Mouse (Mus musculus) liver, postnatal 0 days (tissue): Measurements from ENCODE around the gene Usp45. TPM values are rescaled to one million over a fixed set of nuclear protein-coding genes. Genes with fewer than 3 reads are reported as not detected.

Experiments
- ATAC-seq: fragments of 200-750 bp; cut with Nextera tagmentation; 2 replicates; pipeline ENCODE4 v1.8.0; 2017; ENCODE audit warnings: mild to moderate bottlenecking, moderate library complexity
- DNase-seq: peaks from one replicate; pipeline ENCODE4 v3.0.0-alpha.2; 2016
- H3K27ac ChIP-seq: fragments of 300-500 bp; sonication (generic); 2 replicates; pipeline ENCODE4 v1.5.1; 2014; ENCODE audit warnings: antibody characterized with exemption, moderate library complexity, mild to moderate bottlenecking, low read depth
- H3K27me3 ChIP-seq: fragments of 300-500 bp; sonication (generic); 2 replicates; pipeline ENCODE4 v1.6.1; 2014; ENCODE audit warnings: low read length, control low read depth, mixed read lengths; ENCODE audit not compliant: insufficient read depth
- H3K36me3 ChIP-seq: fragments of 300-500 bp; sonication (generic); replicated peaks from 2 replicates; pipeline ENCODE4 v1.6.1; 2014; ENCODE audit warnings: mild to moderate bottlenecking, control low read depth, low read length, moderate library complexity, mixed read lengths; ENCODE audit not compliant: insufficient read depth
- H3K4me1 ChIP-seq: fragments of 300-500 bp; sonication (generic); 2 replicates; pipeline ENCODE4 v1.6.1; 2014; ENCODE audit warnings: antibody characterized with exemption, mild to moderate bottlenecking, control low read depth; ENCODE audit not compliant: insufficient read depth
- H3K4me2 ChIP-seq: fragments of 300-500 bp; sonication (generic); 2 replicates; pipeline ENCODE4 v1.6.1; 2014; ENCODE audit warnings: low read depth, mild to moderate bottlenecking, low read length, moderate library complexity, mixed read lengths
- H3K4me3 ChIP-seq: fragments of 300-500 bp; sonication (generic); 2 replicates; pipeline ENCODE4 v1.5.1; 2014; ENCODE audit warnings: low read depth, low read length
- H3K9ac ChIP-seq: fragments of 300-500 bp; sonication (generic); replicated peaks from 2 replicates; pipeline ENCODE4 v1.6.1; 2014; ENCODE audit warnings: mild to moderate bottlenecking, moderate library complexity
- H3K9me3 ChIP-seq: fragments of 300-500 bp; sonication (generic); 2 replicates; pipeline ENCODE4 v1.6.1; 2016; ENCODE audit warnings: mild to moderate bottlenecking, control low read depth, low read length, mixed read lengths
- CTCF ChIP-seq: sonication (generic); IDR thresholded peaks from 2 replicates; pipeline ENCODE4 v1.5.1; 2016; ENCODE audit warnings: antibody characterized with exemption, low read depth
- EP300 ChIP-seq: IDR thresholded peaks from 2 replicates; pipeline ENCODE4 v1.6.1; 2016; ENCODE audit warnings: antibody characterized with exemption, low read depth, mild to moderate bottlenecking
- WGBS: fragments of 180-500 bp; shearing (Covaris S2); extraction: QIAGEN DNeasy Blood & Tissue Kit; methylation state at CpG from one replicate; pipeline ENCODE4 v1.1.7; 2014; ENCODE audit not compliant: insufficient replicate concordance; 5-methylcytosine and 5-hydroxymethylcytosine counted together
- polyA plus RNA-seq: library from polyadenylated mRNA; unstranded; fragments of >200 nt; fragmentation: Nextera tagmentation; extraction: Ambion mirVana; gene quantifications from 2 replicates; pipeline ENCODE4 v1.2.1, GENCODE M21; 2015

Usp45 gene
- polyA plus RNA-seq, 1 experiment from 2014 or later, result 5.0 TPM

DNA sequence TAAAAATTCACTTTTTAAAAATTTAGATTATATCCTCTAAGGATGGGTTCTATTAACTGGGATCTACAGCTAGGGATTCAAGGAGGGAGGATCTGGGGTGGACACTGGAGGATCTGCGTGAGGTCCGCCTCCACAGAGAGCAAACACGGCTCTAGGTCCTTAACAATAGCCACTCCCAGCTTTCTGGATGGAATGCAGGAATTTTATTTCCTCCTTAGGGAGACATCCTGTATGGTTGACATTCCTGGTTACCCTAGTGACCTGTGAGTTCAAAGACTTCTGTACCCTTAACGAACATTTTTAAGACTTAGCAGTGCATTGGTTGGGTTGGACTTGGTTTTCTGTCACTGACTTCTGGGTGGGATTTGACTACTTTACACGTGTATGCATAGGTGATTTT lies 21.2 kb upstream of the Usp45 start:
- Histone ChIP-seq H3K9me3 (no peaks in the 10 kb centered on the region), H3K4me1 (no peaks in the 10 kb centered on the region), H3K4me3 (no peak overlapping the region), H3K9ac (no peak overlapping the region), H3K27ac (no peak overlapping the region), H3K36me3 (peaks cover 8% of the 10 kb centered on the region; the same call in 1 of the 2 replicates), H3K4me2 (no peak overlapping the region), H3K27me3 (no peaks in the 10 kb centered on the region)
- DNase-seq, result no peak
- no peak for TF ChIP-seq CTCF
- no peak for TF ChIP-seq EP300
- no peak for ATAC-seq
- 82% methylated on average over 5 of the region's 5 CpGs for WGBS

DNA sequence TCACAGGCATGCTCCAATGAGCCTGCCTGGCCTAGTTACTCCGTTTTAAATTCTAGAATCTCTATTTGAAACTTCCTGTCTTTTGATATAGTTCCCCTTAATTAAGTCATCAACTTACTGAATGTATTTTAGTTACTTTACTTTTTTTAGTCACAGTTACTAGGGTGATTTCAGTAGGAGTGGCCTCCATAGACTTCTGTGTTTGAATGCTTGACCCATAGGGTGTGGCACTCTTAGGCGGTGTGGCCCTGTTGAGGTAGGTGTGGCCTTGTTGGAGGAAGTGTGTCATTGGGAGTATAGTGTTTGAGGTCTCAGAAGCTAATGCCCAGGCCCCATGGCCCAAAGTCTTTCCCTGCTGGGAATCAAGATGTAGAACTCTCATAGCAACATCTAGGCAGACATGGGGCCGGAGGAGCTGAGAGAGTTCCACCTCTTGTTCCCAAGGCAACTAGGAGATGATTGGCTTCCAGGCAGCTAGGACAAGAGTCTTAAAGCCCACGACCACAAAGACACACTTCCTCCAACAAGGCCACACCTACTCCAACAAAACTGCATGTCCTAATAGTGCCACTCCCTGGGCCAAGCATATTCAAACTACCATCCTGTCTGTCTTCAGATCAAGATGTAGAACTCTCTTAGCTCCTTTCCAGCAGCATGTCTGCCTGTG lies 11.7 kb upstream of the Usp45 start:
- H3K27ac ChIP-seq, result no peak overlapping the region
- ATAC-seq, result peak; percentile 77
- H3K27me3 ChIP-seq, result no peaks in the 10 kb centered on the region
- peak; percentile 19 for DNase-seq
- H3K4me3 ChIP-seq, result no peak overlapping the region
- H3K4me2 ChIP-seq, result no peak overlapping the region
- 44% methylated on average over 4 of the region's 4 CpGs for WGBS
- TF ChIP-seq CTCF (no peak), EP300 (no peak)
- no peaks in the 10 kb centered on the region for H3K9me3 ChIP-seq
- H3K4me1 ChIP-seq, result peaks cover 6% of the 10 kb centered on the region
- no peak overlapping the region for H3K9ac ChIP-seq
- H3K36me3 ChIP-seq, result peaks cover 6% of the 10 kb centered on the region

DNA sequence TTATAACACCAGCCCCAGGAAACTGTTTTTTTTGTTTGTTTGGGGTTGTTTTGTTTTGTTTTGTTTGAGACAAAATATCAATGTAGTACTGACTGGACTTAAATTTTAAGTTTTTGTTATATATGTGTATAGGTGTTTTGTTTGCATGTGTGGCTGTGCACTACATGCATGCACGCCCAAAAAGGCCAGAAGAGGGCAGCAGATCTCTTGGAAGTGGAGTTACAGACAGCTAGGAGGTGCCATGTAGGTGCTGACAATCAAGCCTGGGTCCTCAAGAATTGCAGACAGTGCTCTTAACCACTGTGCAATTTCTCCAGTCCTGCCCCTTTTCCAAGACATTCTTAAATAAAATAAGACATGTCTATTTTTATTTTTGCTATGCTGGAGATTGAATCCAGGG lies 8.1 kb upstream of the Usp45 start:
- DNase-seq (no peak), ATAC-seq (no peak)
- Histone ChIP-seq H3K9me3 (no peaks in the 10 kb centered on the region), H3K27ac (no peak overlapping the region), H3K4me3 (no peak overlapping the region), H3K4me1 (peaks cover 6% of the 10 kb centered on the region), H3K4me2 (no peak overlapping the region), H3K9ac (no peak overlapping the region), H3K27me3 (no peaks in the 10 kb centered on the region), H3K36me3 (peaks cover 6% of the 10 kb centered on the region)
- 58% methylated on average over 1 of the region's 1 CpGs for WGBS
- TF ChIP-seq CTCF (peak; percentile 47), EP300 (no peak)

DNA sequence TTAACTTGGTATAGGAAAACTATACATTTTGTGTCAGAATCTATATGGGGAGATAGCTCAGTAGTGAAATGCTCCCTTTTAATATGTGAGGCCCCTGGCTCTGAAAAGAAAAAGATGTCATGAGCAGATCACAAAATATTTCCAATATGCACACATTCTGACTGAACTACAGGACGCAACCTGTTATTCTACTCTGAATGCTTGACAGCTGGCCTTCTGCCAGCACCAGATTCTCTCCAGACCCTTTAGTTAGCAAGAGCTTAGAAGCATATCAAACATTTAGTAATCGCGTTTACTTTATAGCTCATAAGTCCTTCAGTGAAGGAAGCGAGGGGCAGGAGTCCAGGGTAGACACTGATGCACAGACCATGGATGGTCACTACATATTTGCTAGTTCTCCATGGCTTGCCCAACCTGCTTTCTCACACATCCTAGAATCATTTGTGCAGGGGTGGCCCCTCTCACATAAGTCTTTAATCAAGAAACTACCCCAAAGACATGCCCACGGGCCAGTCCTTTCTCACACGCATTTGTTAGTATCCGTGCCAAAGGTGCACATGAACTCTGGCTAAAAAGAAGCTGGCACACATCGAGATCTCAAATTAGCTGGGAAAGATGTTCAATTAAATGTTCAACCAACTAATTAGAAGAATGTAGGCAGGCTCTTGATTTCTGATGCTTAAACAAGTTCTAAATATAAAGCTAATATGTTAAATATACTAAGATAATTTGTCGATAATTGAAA lies 5.4 kb upstream of the Usp45 start:
- no peak overlapping the region for H3K27ac ChIP-seq
- peaks cover 4% of the 10 kb centered on the region for H3K4me1 ChIP-seq
- H3K27me3 ChIP-seq, result no peaks in the 10 kb centered on the region
- peaks cover 6% of the 10 kb centered on the region for H3K36me3 ChIP-seq
- WGBS, result 88% methylated on average over 9 of the region's 9 CpGs
- no peaks in the 10 kb centered on the region for H3K9me3 ChIP-seq
- DNase-seq, result no peak
- no peak overlapping the region for H3K4me2 ChIP-seq
- TF ChIP-seq EP300, result no peak
- TF ChIP-seq CTCF, result no peak
- no peak overlapping the region for H3K4me3 ChIP-seq
- no peak for ATAC-seq
- no peak overlapping the region for H3K9ac ChIP-seq

DNA sequence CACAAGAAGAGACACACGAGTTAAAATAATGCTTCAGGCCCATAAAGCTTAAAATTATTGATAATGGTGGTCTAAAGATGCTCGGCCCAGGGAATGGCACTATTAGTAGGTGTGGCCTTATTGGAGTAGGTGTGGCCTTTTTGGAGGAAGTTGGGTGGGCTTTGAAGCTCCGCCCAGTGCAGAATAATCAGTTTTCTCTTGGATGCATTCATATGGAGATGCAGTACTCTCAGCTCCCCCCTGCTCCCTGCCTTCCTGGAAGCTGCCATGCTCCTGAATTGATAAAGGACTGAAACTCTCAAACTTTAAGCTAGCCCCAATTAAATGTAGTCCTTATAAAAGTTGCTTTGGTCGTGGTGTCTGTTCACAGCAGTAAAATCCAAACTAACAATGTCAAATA lies 3.1 kb upstream of the Usp45 start:
- WGBS, result 75% methylated on average over 4 of the region's 4 CpGs
- DNase-seq, result no peak
- no peaks in the 10 kb centered on the region for H3K27me3 ChIP-seq
- H3K4me3 ChIP-seq, result no peak overlapping the region
- H3K4me2 ChIP-seq, result no peak overlapping the region
- peaks cover 6% of the 10 kb centered on the region for H3K36me3 ChIP-seq
- TF ChIP-seq CTCF, result no peak
- TF ChIP-seq EP300, result no peak
- H3K9me3 ChIP-seq, result no peaks in the 10 kb centered on the region
- H3K4me1 ChIP-seq, result peaks cover 4% of the 10 kb centered on the region
- H3K9ac ChIP-seq, result no peak overlapping the region
- ATAC-seq, result no peak
- no peak overlapping the region for H3K27ac ChIP-seq

DNA sequence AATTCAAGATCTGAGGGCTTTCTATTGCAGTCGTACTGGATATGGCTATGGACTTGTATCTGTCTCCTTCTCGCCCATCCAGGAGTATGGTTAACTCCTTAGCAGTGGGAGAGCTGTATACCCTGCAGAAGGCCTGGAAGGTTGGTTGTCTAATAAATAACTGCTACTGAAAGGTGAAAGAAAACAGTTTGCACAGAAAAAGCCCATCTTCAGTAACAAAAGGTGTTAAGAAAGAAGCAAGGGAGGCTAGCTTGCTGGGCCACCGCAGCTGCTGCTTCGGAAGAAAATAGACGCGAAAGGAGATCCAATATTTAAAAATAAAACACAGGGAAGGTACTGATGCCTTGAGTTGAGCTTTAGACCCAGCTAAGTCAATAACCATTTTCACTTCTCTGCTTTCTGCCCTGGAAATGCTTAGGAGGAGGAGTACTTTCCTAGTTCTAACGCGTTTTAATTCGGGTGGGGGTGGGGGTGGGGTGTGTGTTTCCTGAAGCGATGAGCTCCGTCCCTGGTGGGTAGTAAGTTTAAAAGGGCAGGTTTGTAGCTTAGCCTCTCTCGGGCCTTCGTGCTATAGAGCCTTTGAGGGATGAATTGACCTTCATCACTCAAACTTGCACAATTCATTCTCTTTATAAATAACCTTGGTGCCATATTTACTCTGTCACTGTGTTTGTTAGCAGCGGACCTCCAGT lies 639 bp upstream of the Usp45 start:
- 19% methylated on average over 14 of the region's 14 CpGs for WGBS
- ATAC-seq, result peak; percentile 83

More for the DNA sequence above, 639 bp upstream of the Usp45 start:
- H3K27me3 ChIP-seq, result no peaks in the 10 kb centered on the region
- peak overlapping the region; percentile 83 for H3K4me3 ChIP-seq
- no peaks in the 10 kb centered on the region for H3K36me3 ChIP-seq
- DNase-seq, result peak; percentile 23
- TF ChIP-seq CTCF (no peak), EP300 (no peak)
- peak overlapping the region; percentile 78 for H3K27ac ChIP-seq
- peak overlapping the region; percentile 82 for H3K4me2 ChIP-seq
- peak overlapping the region; percentile 80 for H3K9ac ChIP-seq
- no peaks in the 10 kb centered on the region for H3K9me3 ChIP-seq
- peaks cover 4% of the 10 kb centered on the region for H3K4me1 ChIP-seq
